Mouse (Mus musculus) bone marrow, adult 2 months (tissue): ENCODE data around the gene Wwp2.

Experiments
- CTCF ChIP-seq: fragments of 200-500 bp; IDR thresholded peaks from 2 replicates; pipeline ENCODE4 v1.5.1; 2011; ENCODE audit warnings: low read length, control low read depth; ENCODE audit not compliant: control insufficient read depth, insufficient read depth
- POLR2A ChIP-seq: fragments of 200-500 bp; IDR thresholded peaks from 2 replicates; pipeline ENCODE4 v1.6.1; 2011; ENCODE audit warnings: low read depth, mild to moderate bottlenecking, control low read depth, low read length, borderline replicate concordance; ENCODE audit not compliant: control insufficient read depth

DNA sequence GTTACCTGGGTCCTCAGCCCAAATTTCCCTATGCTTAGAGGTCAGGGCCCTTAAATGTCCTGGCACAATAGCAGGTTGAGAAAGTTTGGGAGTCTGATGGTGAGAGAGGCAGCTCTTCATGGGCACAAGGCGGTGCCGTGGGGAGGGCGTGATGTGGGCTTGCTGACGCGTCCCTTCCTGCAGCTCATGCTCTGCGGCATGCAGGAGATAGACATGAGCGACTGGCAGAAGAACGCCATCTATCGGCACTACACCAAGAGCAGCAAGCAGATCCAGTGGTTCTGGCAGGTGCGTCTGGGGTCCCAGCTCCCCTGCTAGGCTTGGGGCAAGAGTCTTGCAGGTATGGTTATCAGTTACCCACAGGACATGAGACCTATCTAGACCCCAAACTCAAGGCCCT, 119.1 kb downstream of the Wwp2 start:
- TF ChIP-seq POLR2A = no peak
- 0 out of 2 replicates have a peak, but pooled peaks have one; percentile 16 for TF ChIP-seq CTCF
